Mouse (Mus musculus) monocyte, adult 5-6 weeks (primary cell): Measurements from ENCODE around the gene March10. TPM values are rescaled to one million over a fixed set of nuclear protein-coding genes. Genes with fewer than 3 reads are reported as not detected.

ENCODE experiments used
- ATAC-seq: fragments of 153-309, 156-312 bp; replicated peaks from 2 replicates; pipeline ENCODE4 v1.8.0; 2017; ENCODE audit warnings: mild to moderate bottlenecking; ENCODE audit not compliant: low TSS enrichment, insufficient number of reproducible peaks, severe bottlenecking, poor library complexity, low FRiP score
- total RNA-seq: library from RNA; stranded (forward); fragments of 200-1000, 200-491, 200-594 nt; gene quantifications from 3 replicates; pipeline ENCODE4 v1.2.3, GENCODE M21; 2017

Gene March10
- not detected in 3 replicates for total RNA-seq

- ATAC-seq = no peak
Observed at GRCm38 (mm10) chr11:105456497-105456907, at the start of gene March10. March10 (minus strand) TSS chr11:105456735.

GRCm38 (mm10) chr11:105506322-105506721, 49.8 kb upstream of the March10 start:
- no peak for ATAC-seq

DNA sequence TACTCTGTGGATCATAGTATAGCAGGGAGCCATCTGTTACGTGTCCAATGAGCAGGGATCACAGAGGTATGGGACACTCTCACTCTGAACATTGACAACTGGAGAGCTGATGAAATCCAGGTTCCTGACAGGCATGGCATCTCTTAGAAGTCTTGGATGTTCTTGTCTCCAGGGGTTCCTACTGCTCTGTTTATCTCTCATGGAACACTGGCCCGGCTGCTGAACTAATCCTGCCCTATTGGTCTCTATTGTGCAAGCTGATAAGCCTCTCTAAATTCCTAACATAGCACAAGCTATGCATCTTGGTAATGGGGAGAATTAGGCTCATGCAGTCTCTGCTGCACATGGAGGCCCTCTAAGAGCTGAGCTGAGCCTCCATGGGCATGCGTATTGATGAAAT, 48.5 kb upstream of the March10 start:
- no peak for ATAC-seq

GRCm38 (mm10) chr11:105502311-105502710, 45.8 kb upstream of the March10 start:
- ATAC-seq = no peak

DNA sequence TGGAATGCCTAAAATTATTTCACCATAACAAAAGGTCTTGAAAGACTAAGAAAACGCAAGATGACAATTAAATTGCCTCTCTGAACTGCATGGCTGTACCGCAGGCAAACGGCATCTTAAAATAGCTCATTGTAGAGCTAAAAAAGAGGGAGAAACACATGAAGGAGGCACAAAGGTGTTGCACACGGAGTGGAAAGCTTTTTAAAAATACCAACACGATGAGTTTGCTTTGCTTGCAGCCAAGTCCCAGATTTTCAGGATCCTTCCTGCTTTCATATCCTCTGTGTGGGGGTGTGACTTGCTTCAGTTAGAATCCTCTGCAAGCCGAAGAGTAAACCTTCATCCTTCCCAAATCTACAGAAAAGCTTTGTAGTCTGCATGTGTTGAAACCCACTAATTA, 41.0 kb upstream of the March10 start:
- no peak for ATAC-seq

- ATAC-seq = no peak
Observed at GRCm38 (mm10) chr11:105496665-105497064, 40.1 kb upstream of the March10 start.

GRCm38 (mm10) chr11:105495591-105496270, 39.2 kb upstream of the March10 start:
- ATAC-seq = no peak

DNA sequence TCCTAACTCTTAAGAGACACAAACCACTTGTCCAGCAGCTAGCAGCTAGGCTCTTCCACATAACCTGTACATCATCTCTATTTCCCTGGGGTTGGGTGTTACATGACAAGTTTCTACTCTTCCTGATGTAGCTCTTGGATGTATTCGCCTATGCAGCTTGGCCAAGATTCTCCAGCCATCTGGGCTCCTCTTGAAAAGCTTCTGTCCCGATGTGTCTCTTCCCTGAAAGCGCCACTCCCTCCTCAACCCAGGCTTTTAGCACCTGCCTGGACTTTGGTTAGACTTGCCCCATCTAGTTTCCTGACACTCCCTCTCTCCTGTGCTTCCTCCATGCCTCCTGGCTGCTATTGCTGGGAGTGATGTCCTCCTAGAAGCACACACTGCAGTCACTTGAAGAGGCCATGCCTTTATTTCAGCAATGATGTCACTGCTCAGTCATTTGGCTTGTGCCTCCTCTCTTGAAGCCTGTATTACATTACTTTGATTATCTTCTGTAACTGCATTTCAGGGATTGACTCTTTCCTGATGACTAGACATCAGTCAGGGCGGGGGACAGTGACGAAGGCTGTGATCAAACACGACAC, 38.3 kb upstream of the March10 start:
- ATAC-seq = no peak

DNA sequence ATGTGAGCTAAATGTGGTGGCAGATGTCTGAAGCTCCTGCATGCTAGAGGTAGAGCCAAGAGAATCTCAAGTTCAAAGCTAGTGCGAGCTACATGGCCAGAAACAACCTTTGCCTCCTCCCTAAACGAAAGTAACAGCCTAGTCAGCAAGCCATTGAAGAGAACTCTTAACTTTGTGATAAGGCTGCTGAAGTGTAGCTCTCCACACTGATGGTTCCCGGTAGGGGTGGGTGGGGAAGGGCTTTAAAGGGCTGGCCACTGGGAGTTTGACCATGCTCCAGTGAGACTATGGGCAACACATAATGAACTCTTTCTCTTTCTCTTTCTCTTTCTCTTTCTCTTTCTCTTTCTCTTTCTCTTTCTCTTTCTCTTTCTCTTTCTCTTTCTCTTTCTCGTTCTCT, 35.9 kb upstream of the March10 start:
- ATAC-seq = no peak

GRCm38 (mm10) chr11:105490971-105491370, 34.4 kb upstream of the March10 start:
- ATAC-seq = no peak

GRCm38 (mm10) chr11:105485412-105485811, 28.9 kb upstream of the March10 start:
- no peak for ATAC-seq

- ATAC-seq = no peak
Observed at GRCm38 (mm10) chr11:105484993-105485392, 28.5 kb upstream of the March10 start.

DNA sequence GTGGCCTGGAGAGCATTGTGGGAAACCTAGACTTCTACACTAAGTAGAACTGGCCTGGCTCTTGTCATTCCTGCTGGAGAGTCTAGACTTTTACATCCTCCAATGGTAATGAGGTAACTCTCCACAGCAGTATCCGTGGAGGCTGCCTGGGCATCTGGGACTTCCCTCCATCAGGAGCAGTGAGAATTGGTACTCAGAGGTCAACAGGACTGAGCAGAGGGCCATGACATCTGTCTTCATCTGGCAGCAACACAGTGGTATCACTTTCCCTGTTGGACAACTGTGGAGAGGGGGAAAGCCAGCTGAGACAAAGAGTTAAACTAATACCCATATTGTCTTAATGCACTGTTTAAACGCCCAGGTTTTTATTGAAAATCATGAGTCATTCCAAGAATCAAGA, 26.2 kb upstream of the March10 start:
- no peak for ATAC-seq

GRCm38 (mm10) chr11:105474746-105475145, 18.2 kb upstream of the March10 start:
- ATAC-seq = no peak

GRCm38 (mm10) chr11:105474352-105474736, 17.8 kb upstream of the March10 start:
- ATAC-seq = no peak

DNA sequence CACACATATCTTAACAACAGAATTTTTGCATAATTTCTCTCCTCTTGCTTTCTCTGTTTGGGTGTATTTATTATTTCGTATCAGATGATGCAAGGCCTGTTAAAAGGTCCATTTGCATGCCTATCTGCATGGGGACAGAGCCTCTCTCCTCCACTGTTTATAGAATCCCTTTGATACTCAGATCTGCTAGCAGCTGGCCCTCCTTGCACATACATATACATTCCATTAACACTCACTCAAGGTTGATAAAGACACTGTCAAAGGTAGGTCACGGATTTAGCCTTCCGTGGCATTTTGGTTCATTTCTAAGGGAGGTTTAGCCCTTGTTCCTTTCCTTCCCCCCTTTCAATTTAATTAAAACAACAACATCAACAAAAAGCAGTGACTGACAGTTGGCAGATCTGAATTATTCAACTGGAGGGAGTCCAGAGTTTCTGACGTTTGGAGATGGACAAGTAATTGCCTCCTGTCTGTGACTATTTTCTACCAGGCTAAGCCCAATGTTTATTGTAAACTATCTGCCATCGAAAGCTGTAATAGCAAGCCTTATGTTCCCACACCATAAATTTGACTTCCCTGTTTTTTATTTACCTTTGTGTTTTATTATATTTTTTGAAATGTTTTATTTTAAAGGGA, 17.3 kb upstream of the March10 start:
- no peak for ATAC-seq

DNA sequence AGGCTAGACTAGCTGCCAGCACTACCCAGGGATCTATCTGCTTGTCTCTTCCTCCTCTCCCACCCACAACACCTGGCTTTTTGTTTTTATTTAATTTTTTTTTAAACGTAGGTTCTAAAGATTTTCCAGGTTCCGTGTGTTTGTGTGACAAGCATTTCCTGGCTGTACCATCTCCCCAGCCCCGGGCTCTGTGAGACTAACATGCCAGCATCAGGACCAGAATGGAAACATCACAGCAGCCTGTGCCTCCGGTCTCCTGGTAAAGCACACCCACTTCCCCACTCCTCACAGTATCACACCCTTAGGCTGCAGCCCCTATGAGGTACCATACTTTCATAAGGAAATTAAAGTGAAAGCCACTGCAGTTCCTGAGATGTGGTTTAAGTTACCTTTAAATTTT, 16.1 kb upstream of the March10 start:
- ATAC-seq = no peak

- no peak for ATAC-seq
Observed at GRCm38 (mm10) chr11:105470896-105471295, 14.4 kb upstream of the March10 start.

- ATAC-seq = no peak
Observed at GRCm38 (mm10) chr11:105469561-105469960, 13.0 kb upstream of the March10 start.

DNA sequence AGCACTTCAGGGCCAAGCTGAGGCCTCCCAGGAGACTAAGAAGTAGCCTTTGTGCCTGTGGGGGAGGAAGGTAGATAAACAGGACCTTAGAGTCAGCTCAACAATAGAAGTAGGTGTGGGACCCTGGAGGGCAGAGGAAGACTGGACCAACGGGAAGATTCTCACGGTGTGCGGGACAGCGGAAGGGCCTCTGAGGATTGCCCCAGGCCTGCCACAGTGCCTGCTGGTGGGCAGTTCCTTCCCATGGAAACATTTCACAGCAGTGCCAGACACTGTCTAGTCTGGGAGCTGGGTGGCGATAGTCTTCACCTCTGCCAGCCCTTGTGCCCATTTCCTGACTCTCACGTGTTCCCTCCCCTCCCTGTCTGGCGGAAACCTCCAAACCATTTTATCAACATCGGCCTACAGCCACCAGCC, 12.6 kb upstream of the March10 start:
- ATAC-seq = no peak
